Mouse (Mus musculus) skeletal muscle tissue, adult 2 months (tissue): ENCODE measurements around the gene Rnaseh2a.

Experiments used
- DNase-seq: peaks from one replicate; pipeline ENCODE4 v3.0.0-alpha.2; 2012; ENCODE audit warnings: low read depth, low spot score

The Rnaseh2a gene

DNA sequence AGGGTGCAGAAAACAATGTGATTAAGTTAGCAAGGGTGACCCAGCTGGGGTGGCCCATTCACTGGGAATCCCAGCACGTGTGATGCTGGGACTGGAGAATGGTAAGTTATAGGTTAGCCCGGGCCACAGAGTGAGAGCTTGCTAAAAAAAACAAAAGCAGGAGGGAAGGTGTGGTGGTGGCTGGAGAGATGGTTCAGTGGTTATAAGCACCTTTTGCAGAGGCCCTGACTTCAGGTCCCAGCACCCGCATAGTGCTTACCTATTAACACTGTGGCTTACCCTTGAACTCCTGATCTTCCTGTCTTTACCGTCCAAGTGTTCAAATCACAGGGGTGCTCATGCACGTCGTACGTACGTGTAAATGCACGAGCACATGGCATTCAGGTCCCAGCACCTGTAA lies 62.5 kb downstream of the Rnaseh2a start:
- no peak for DNase-seq
